Mouse (Mus musculus) retina, embryonic 14.5 days (tissue): Measurements from ENCODE around the gene Kif3a.

ENCODE experiments used
- DNase-seq: peaks from one replicate; pipeline ENCODE4 v3.0.0-alpha.2; 2015; ENCODE audit warnings: low spot score

Gene Kif3a

GRCm38 (mm10) chr11:53567224-53568014 is at the start of gene Kif3a:
Gene Kif3a, plus strand, starts transcription at chr11:53567379.
- DNase-seq, result peak; percentile 99

- no peak for DNase-seq
Measured at GRCm38 (mm10) chr11:53518759-53519158, 48.4 kb upstream of the Kif3a start.

DNA sequence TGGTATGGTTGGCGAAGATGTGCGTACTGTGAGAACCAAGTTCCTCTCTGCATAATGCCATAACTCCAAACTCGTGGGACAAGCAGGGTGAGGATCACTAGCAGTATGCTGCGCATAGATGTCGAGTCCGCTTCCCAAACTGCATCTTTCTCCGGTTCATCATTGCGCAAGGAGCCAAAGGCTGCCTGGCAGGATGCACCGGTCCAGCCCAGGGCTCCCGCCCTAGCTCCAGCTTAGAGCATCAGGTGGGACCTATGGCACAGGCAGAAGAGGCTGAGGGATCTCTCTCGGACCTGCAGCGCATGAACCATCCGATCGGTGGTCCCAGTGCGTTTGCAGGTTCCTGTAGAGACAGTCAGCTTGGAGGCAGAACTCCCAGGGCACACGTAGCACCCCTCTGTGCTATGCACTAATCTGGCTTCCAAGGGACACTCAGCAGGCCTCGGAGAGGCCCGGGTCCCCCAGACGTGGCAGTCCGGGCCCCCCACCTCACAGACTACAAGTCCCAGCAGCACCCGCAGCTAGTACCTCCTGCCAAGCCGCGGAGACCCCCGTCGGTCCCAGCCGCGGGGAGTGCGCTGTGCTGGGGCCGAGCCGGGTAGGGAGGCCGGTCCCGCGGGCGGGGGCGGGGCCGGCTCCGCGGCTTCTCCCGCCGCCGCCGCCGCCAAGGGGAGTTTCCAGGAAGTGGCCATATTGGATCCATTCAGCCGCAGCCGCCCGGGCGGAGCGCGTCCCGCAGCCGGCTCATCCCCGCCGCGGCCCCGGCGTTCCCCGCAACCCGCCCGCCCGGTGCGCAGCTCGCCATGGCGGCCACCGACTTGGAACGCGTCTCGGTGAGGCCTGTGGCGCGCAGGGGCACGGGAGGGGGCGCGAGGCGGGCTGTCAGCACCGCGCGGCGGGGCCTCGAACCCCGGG is 47.7 kb upstream of the Kif3a start, which contains the start of gene Sept8:
Gene Sept8 (plus strand): TSS at position 51 of the 915 bp plus-strand sequence.
- peak; percentile 71 for DNase-seq

DNA sequence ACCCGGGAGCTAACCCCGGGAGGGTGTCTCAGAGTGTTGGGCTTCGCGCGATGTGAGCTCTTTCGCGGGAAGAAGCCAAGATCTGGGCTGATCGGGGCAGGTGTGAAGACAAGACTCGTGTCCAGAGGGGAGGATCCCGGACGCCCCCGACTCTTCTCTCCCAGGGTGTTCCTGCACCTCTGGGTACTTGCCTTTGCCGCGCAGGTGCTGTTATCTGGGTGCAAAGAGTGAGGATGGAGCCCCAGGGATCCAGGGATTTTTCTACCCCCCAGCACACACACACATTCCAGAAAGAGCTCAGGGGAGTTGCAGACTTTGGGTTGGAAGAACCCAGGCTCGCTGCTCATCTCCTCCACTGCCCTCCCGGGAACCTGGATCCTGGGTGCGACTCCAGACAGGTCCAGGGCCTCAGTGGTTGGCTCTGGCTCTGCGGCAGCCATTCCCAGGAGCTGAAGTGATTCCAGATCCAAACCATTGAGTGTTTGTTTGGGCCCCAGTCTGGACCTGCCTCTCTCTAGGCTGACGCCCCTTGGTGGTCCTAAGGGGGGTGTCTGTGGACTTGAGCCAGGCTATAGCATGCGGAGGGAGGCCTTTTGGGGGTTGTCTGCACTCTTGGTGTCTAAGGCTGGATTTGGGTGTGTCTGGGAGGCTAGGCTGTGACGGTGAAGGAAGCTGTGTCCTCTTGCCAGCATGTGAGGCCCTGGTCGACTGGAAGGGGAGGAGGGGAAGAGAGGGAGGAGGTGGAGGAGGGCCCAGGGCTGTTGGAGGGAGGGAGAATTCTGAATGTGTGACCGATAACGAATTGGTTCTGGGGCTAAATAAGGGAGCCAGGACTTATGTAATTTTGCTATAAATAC is 46.8 kb upstream of the Kif3a start:
- peak; percentile 51 for DNase-seq

- DNase-seq, result no peak
Measured at GRCm38 (mm10) chr11:53521120-53521820, 45.9 kb upstream of the Kif3a start.

- no peak for DNase-seq
Measured at GRCm38 (mm10) chr11:53521821-53522131, 45.4 kb upstream of the Kif3a start.

GRCm38 (mm10) chr11:53522362-53522761 is 44.8 kb upstream of the Kif3a start:
- no peak for DNase-seq

GRCm38 (mm10) chr11:53522930-53523329 is 44.2 kb upstream of the Kif3a start:
- no peak for DNase-seq

DNA sequence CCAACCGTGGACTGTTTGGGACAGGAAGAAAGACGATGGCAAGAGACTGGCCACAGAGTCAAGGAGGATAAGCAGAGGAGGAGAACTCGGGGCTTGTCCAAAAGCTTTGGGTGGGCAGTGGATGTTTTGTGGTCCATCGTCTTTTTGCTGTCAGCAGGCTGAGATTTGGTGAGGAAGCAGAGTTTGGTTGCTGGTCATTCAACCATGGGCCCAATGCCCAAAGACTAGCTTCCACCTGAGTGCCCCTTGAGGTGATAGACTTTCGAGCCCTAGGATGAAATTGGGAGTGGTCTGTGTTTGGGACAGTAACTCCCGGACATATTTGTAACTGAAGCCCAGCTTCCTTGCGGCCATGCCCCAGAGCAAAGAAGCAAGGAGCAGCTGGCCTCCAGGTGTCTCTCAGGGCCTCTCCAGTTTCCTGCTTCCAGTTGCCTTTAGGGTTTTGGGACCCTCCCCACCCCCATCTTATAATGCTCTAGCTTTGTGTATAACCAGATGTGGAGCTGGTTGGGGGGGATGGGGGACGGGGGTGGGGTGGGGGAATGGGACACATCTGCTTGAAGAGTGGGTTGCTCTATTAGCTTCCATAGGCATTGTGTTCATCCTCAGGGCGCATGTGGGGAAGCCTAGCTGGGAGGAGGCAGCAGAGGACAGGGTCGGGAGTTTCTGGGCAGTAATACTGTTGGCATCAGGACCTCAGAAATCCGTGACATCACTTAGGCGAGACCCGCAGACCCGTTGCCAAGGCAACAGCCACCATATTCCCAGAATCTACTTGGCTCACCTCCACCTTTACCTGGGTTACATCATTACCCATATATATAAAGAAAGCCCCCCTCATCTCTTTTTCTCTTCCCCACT is 43.4 kb upstream of the Kif3a start:
- no peak for DNase-seq

DNA sequence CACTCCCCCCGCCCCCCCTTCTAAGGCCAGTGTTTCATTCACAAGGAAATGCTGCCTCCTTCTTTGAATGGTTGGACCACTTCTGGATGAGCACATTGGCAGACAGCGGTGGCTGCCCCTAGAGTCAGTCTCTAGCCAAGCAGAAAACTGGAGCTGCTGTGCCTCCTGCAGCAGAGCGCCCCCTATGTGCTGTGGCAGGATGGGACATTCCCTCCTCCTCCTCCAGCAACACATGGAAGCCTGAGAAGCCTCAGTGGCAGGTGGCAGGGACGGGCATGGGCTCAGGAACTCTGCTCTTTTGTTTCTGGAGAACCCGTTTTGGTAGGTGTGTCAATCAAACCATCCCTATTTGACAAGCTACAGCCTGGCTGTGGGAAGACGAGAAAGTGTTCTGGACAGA is 42.3 kb upstream of the Kif3a start:
- peak; percentile 53 for DNase-seq

DNA sequence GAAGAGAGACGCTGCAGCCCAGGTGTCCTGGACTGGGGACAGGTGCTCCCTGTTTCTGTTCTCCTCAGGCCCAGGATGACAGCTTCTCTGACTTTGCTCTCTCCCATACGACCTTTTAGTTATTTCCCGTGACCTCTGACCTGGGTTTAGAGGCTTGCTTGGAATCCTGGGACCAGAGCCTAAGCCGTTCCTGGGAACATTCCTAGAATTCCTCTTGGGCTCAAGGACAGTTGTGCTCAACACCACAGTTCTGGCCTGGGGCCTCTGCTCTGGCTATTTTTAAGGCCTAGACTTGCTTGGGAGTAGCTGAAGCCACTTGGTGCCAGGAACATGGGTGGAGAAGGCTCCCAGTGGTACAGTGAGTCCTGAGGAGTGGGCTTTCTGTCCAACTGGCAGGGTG is 41.7 kb upstream of the Kif3a start:
- DNase-seq, result peak; percentile 21

DNA sequence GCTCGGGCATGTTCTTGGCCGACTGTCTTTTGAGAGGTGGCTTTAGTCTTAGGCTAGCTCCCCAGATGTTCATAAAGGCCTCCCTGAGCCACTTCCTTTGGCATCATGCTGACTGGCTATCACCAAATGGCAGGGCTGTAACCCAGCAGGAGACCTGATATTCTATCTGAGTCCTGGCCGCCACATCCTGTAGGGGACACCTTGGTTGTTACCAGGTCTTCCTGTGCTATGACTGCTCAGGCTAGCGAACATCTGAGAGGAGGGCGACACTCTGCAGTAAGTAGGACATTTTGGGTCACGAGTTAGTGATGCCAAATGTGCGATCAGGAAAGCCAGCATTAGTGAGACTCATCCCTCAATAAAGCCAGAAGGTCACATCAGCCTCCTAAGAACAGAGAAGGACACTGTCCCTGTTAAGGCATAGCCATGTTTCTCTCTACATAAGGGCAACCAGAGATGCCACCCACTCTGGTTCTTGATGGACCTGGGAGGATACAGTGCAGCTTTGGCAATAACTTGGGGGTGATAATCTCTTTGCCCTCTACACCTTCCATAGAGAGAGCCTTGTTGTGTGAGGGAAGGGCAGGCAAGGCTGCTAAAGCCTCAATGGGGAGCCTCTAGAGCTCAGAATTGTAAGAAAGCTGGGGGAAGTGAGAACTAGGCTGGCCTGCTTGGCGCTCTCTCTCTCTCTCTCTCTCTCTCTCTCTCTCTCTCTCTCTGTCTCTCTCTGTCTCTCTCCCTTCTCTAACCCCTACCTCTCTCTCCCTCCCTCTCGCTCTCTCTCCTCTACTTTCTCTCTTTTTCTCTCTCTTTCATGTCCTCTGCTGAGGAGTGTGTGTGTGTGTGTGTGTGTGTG is 38.6 kb upstream of the Kif3a start:
- DNase-seq, result no peak

- no peak for DNase-seq
Measured at GRCm38 (mm10) chr11:53529253-53529557, 38.0 kb upstream of the Kif3a start.

DNA sequence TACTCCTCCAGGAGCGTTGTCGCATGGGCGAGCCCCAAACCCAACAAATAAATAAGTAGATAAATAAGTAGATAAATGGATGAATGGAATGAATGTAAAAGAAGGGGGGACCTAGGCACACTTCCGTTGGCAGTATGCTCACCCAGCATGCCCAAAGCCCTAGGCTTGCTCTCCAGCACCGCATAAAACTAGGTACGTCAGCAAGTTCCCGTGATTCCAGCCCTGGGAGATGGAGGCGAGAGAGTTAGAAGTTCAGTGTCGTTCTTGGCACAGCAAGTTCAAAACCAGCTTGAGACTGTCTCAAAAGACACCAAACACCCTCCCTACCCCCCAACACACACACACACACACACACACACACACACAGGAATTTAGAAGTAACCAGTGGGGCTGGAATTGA is 37.2 kb upstream of the Kif3a start:
- no peak for DNase-seq

DNA sequence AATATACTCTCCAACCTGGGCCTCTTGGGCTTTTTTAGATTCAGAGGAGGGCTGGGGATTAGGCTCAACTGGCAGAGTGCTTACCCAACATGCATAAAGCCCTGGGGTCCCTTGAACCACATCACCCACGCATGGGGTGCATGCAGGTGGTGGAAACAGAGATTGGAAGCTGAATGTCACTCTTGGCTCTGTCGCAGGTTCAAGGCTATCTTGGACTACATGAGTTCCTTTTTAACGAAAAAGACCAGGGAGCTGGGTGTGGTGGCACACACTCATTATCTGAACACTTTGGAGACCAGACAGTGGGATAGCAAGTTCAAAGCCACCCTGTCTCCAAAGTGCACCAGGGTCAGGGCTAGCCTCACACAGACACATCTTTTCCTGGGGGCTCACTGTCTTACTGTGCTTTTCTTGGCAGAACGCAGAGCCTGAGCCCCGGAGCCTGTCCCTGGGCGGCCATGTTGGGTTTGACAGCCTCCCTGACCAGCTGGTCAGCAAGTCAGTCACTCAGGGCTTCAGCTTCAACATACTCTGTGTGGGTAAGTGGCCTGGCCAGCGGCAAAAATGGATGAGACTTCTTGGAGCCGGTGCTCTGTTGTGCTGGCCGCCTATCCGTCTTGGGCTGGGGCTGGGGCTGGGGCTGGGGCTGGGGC is 35.5 kb upstream of the Kif3a start:
- DNase-seq, result no peak

GRCm38 (mm10) chr11:53532231-53532620 is 35.0 kb upstream of the Kif3a start:
- DNase-seq, result no peak

GRCm38 (mm10) chr11:53539002-53539491 is 28.1 kb upstream of the Kif3a start:
- DNase-seq, result peak; percentile 69

- no peak for DNase-seq
Measured at GRCm38 (mm10) chr11:53540394-53540793, 26.8 kb upstream of the Kif3a start.

DNA sequence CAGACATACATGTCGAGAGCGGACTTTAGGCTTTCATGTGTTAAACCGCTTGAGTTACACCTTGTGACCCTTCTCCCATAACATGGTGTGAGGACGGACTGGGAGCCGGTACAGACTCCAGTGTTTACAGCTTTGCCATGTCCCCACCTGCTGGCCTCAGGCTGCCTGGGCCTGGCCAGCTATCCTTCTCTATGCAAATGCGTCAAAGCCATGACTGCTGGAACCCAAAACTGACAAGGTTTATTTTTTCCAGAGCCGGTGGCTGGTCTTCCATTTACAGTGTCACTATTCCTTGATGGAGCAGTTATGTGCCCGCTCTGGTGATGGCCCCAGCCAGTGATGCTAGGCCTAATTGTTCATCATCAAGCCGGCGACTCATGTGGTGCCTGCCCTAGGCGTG is 26.0 kb upstream of the Kif3a start:
- DNase-seq, result no peak
